ENCODE assay signal across 30 mouse cellular contexts in the genomic region with DNA sequence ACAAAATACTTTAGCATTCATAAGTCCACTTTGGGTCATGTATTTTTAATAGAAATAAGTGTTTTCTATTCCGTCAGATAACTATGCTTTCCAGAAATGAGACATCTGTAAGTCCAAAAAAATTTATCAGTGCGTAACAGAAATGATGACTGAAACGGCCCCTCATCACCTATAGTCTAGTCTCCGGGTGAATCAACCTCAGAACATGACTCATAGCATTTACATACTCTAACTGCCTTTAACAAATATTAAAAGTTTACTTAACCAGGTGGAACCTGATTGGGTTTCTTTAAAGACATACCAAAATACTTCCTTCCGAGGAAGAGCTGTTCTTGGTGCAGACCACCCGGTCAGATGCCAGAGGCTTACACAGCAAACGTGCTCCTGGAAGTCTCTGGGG.
"Had no signal": no experiment of that assay in that cellular context is flagged by ENCODE, and none has a peak within 500 bp of the region (broad histone marks: within the 10 kb centered on the region; RNA-seq: fewer than 3 reads in every experiment).

No protein-coding gene starts in this region.

- H3K36me3 ChIP-seq: lung, embryonic 15.5 days had no signal

- H3K4me3 ChIP-seq: limb, embryonic 10.5 days; limb, embryonic 12.5 days; limb, embryonic 13.5 days; limb, embryonic 15.5 days; liver, embryonic 13.5 days; liver, embryonic 15.5 days; lung, embryonic 15.5 days; megakaryocyte, embryonic 14.5 days; midbrain, embryonic 10.5 days; midbrain, embryonic 12.5 days; midbrain, embryonic 13.5 days; midbrain, embryonic 15.5 days; myocyte; neural tube, embryonic 12.5 days had no signal

- H3K4me2 ChIP-seq: limb, embryonic 12.5 days; limb, embryonic 13.5 days; limb, embryonic 15.5 days; liver, embryonic 11.5 days; liver, embryonic 13.5 days; liver, embryonic 15.5 days; lung, embryonic 14.5 days; lung, embryonic 15.5 days; midbrain, embryonic 11.5 days; midbrain, embryonic 12.5 days; midbrain, embryonic 13.5 days; midbrain, embryonic 15.5 days; neural tube, embryonic 12.5 days had no signal

- H3K27ac ChIP-seq: limb, embryonic 10.5 days; limb, embryonic 12.5 days; limb, embryonic 13.5 days; limb, embryonic 15.5 days; liver, embryonic 13.5 days; liver, embryonic 14.5 days; liver, embryonic 15.5 days; lung, embryonic 15.5 days; macrophage; midbrain, embryonic 10.5 days; midbrain, embryonic 12.5 days; midbrain, embryonic 13.5 days; midbrain, embryonic 15.5 days; neural tube, embryonic 12.5 days had no signal

- H3K9me3 ChIP-seq: limb, embryonic 10.5 days; limb, embryonic 12.5 days; limb, embryonic 13.5 days; limb, embryonic 15.5 days; liver, embryonic 13.5 days; liver, embryonic 15.5 days; lung, embryonic 15.5 days; megakaryocyte, embryonic 14.5 days; midbrain, embryonic 10.5 days; midbrain, embryonic 12.5 days; midbrain, embryonic 13.5 days; midbrain, embryonic 15.5 days; neural tube, embryonic 12.5 days had no signal

- H3K9ac ChIP-seq: limb, embryonic 12.5 days; limb, embryonic 13.5 days; limb, embryonic 15.5 days; liver, embryonic 13.5 days; liver, embryonic 14.5 days; liver, embryonic 15.5 days; lung, embryonic 14.5 days; lung, embryonic 15.5 days; midbrain, embryonic 12.5 days; midbrain, embryonic 13.5 days; midbrain, embryonic 15.5 days; neural tube, embryonic 12.5 days had no signal

- ATAC-seq: lung, postnatal 0 days; midbrain, embryonic 13.5 days; midbrain, embryonic 15.5 days; midbrain, embryonic 16.5 days had no signal

- DNase-seq: left cerebral cortex, postnatal 4 days; liver; liver, embryonic 13.5 days; lung, adult 18-20 months; lung, adult 2 months; lung, embryonic 14.5 days; lung, postnatal 10 days; lung, postnatal 14 days; lung, postnatal 36 days; lung, postnatal 4 days; midbrain, embryonic 14.5 days had no signal

- H3K27me3 ChIP-seq: limb, embryonic 12.5 days; limb, embryonic 13.5 days; limb, embryonic 15.5 days; liver, embryonic 13.5 days; liver, embryonic 15.5 days; lung, embryonic 15.5 days; megakaryocyte, embryonic 14.5 days; midbrain, embryonic 12.5 days; midbrain, embryonic 13.5 days; midbrain, embryonic 15.5 days; neural tube, embryonic 12.5 days had no signal
